Mouse (Mus musculus) testis, adult 2 months (tissue): Measurements from ENCODE around the gene Mtf1.

Source experiments
- CTCF ChIP-seq: fragments of 200-500 bp; IDR thresholded peaks from 2 replicates; pipeline ENCODE4 v1.5.1; 2012; ENCODE audit warnings: low read depth, mild to moderate bottlenecking, inconsistent platforms, low read length, moderate library complexity; ENCODE audit not compliant: control insufficient read depth, insufficient read depth, insufficient replicate concordance
- POLR2A ChIP-seq: fragments of 200-500 bp; IDR thresholded peaks from 2 replicates; pipeline ENCODE4 v1.6.1; 2012; ENCODE audit warnings: low read depth, mild to moderate bottlenecking, inconsistent platforms, low read length, moderate library complexity; ENCODE audit not compliant: control insufficient read depth

GRCm38 (mm10) chr4:124850261-124850913 lies 48.5 kb downstream of the Mtf1 start, which contains the start of gene Yrdc:
- TF ChIP-seq CTCF (no peak; the same call in 1 of the 2 replicates), POLR2A (peak; percentile 69)
